Mouse (Mus musculus) G1E-ER4 (cell line): ENCODE data around the gene Ntrk3. TPM values are rescaled to one million over a fixed set of nuclear protein-coding genes. Genes with fewer than 3 reads are reported as not detected.

Source experiments
- GATA1 ChIP-seq: IDR thresholded peaks from one replicate; pipeline ENCODE4 v1.8.0; 2012; ENCODE audit warnings: low read length, inconsistent platforms
- polyA plus RNA-seq: library from polyadenylated mRNA; stranded (reverse); fragments of >175 nt; gene quantifications from 2 replicates; pipeline ENCODE4 v1.2.3, GENCODE M21; 2012

Ntrk3 gene
- polyA plus RNA-seq, 1 experiment = 0.01 TPM

- no peak for TF ChIP-seq GATA1
Observed at GRCm38 (mm10) chr7:78333422-78333821, 404.4 kb downstream of the Ntrk3 start.

GRCm38 (mm10) chr7:78328301-78328700 is 409.5 kb downstream of the Ntrk3 start:
- no peak for TF ChIP-seq GATA1

DNA sequence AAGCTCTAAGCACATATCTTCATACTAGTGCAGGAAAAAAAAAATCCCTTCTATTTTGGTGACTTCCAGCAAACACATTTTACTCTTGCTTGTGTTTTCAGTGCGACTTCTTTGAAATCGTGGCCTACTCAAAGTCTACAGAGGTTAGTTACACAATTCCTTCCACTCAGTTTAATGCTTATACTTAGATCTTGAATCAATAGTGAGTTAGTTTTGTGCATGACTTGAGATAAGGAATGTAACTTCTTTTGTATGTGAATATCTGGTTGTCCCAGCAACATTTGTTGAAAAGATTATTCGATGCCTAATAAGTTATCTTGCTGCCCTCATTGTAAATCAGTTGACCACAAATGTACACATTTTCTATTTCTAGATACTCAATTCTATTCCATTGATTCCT is 411.6 kb downstream of the Ntrk3 start:
- no peak for TF ChIP-seq GATA1

DNA sequence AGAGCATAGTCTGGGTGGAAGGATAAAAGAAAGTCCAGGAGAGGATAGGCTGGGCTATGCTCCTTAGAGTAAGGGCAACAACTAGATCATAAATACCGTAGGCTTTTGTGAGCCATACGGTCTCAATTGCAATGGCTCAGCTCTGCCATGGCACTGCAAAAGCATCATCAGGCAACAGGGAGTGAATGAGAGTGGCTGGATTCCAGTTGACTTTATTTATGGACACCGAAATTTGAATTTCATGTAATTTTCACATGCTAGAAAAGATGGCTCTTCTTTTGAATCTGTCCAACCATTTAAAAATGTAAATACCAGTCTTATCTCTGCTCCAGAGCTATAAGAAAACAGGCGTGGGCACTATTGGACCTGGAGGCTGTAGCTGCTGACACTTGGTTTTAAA is 419.2 kb downstream of the Ntrk3 start:
- no peak for TF ChIP-seq GATA1

DNA sequence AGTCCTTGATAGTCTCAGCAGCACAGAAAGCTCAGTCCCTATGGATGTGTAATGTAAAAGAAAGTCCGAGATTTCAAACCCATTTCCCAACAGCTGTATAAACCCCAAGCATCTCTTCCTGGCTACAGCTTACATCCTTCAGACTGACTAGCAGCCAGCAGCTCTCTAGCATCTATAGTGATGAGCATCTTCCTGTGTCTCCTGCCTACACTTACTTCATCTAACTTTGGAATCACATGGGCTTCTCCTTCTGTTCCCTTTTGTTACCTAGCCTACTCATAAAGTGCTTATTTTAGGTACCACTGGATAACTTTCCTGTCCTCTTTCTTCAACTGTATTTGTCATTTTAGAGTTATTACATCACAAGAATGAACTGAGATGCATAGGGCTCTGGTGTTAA is 432.0 kb downstream of the Ntrk3 start:
- TF ChIP-seq GATA1 = no peak

GRCm38 (mm10) chr7:78305029-78305428 is 432.8 kb downstream of the Ntrk3 start:
- TF ChIP-seq GATA1 = no peak

DNA sequence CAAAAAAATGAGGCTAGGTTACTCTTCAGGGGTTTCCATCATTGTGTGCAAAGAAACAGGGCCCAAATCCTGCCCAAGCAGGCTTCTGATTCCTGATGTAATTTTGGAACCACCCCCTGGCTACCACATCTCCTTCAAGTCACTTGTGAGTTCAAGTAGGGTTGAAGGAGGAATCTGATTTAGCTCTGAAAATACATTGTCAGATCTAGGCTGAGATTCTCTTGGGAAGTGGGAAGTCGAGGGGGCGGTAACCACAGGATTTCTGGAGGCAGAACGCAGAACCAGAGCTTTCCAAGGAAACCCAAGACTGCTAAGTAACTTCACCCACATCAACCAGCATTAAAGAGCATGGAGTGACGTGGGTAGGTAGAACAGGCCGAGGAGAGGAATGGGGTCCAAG is 440.5 kb downstream of the Ntrk3 start:
- no peak for TF ChIP-seq GATA1

GRCm38 (mm10) chr7:78294322-78294721 is 443.5 kb downstream of the Ntrk3 start:
- no peak for TF ChIP-seq GATA1

DNA sequence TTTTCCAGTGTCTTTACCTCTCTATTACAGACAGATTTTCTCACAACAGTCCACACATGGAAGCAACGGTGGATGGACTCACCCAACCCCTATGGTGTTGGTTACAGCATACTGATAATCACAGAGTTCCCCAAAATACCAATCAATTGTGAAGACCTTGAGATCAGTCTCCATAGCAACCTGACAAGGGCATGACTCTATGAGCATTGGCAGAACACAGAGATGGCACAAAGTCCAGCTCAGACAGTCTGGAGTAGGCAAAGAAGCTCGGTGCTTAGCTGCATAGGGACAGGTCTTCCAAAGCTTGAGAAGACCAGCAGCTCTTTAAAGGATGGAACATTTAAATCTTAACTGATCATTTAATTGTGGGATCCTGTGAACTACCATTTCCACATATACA is 447.6 kb downstream of the Ntrk3 start:
- TF ChIP-seq GATA1 = no peak

GRCm38 (mm10) chr7:78286516-78287238 is 451.1 kb downstream of the Ntrk3 start:
- no peak for TF ChIP-seq GATA1

GRCm38 (mm10) chr7:78269506-78270250 is 468.1 kb downstream of the Ntrk3 start:
- no peak for TF ChIP-seq GATA1

DNA sequence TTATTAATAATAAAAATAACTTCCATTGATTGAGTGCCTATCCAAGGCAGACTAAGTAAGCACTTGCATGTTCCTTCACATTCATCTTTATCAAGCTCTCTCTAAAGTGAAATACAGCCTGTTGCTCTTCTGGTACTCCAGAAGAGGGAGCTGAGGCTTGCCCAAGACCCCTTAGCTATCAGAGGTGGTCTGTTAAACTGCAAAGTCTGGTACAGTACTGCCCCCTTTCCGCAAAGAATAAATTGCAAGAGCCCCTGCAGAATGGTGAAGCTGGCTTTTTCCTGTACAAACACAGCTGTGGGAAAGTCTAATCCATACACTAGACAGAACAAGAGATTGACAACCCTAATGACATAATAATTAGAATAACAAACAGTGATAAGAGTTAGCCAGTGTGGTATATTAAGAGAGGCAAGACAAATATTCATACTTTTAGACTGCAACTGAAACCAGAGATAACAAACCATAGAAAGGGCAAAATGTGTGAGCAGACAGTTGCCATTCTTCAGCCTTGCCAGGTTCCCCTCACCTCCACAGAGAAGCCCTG is 470.3 kb downstream of the Ntrk3 start:
- TF ChIP-seq GATA1 = no peak

DNA sequence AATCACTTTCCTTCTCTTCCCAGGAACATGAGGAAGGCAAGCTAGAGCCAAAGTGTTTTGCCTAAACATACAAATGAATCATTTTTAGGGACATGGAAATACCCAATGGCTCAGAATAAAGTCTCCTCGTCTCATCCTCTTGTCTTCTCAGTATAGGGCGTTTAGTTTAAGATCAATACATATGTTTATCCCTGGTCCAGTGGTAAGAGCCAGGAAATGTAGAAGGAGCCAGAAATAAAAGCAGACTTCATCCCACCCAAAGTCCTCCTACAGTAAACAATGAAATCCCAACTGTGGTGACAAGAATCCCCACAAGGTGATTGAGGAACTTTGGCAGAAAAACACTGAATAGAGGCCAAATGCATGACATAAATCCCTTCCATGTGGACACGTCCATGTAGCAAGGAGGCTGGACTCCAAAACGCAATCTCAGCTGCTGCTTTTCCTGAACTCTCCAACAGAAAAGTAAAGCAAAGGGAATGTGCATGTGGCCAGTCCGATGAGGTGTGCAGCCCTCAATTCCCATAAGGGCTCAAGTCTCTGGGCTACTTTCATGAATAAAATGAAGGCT is 473.3 kb downstream of the Ntrk3 start:
- TF ChIP-seq GATA1 = no peak

DNA sequence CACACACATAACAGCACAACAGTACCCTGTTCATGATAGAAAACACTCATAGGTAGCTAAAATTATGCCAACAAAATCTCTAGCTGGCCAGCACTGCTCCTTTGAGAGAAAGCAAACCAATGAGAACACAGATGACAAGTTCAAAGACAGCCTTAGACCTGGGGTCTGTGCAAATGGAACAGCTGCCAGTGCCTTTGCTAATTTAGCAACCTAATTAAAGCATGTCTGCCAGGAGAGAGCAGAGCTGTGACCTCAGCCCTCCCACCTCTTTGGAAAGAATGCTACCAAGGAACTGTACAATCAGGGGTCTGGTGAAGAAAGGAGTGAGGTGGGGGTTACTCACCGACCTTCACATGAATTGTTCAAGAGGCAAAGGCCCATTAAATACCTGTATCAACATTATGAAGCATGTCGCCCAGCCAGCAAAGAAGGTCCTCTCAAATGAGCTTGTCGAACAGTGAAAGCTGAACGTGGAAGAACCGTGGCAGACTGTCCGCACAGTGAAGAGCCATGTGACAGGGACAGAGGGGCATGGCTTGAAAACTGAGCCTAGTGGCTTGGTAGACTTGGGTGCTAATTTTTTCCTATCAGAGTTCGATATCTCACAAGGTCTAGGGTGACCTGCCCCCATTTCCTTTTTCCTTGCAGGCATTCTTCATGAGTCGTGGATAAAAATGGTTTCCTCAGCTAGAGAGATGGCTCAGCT is 476.2 kb downstream of the Ntrk3 start:
- no peak for TF ChIP-seq GATA1

DNA sequence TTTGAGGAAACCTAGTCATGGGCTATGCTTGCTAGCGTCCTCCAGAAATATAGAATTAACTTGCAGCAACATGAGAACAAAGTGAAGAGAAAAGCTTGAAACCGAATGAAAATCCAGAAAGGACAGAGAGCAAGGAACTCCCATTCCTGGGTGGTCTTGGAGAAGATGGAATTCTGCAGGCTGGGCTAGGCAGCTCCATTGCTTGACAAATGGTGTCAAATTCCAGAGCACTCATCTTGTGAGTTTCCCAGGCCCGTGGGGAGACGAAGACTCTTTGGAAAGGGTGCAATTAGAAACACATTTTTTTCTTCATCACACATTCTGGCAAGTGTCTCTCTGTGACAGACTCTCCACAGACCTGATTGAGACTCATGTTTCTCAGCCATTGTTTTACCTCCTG is 479.7 kb downstream of the Ntrk3 start:
- no peak for TF ChIP-seq GATA1
